Mouse (Mus musculus) liver, adult 2 months (tissue): ENCODE measurements at regions not wholly inside any gene's neighbourhood (a gene's known extent, or its start where the extent isn't known, plus 50 kb on each side); places are given as distances from the start of the nearest gene placed in this dataset.
"Not testable (repeated sequence)": the region's sequence is repeated elsewhere in the genome, so short reads cannot be mapped to it uniquely, and the experiment has no call there.

Experiments used
- DNase-seq: peaks from one replicate; pipeline ENCODE4 v3.0.0-alpha.2; 2011; ENCODE audit warnings: low read depth, low spot score; ENCODE audit errors: extremely low read depth
- H3K27ac ChIP-seq: fragments of 200-500 bp; replicated peaks from 2 replicates; pipeline ENCODE4 v1.5.1; 2012; ENCODE audit warnings: low read depth, mild to moderate bottlenecking, control low read depth, inconsistent platforms, low read length; ENCODE audit not compliant: insufficient read depth
- H3K27me3 ChIP-seq: fragments of 200-500 bp; 2 replicates; pipeline ENCODE4 v1.6.1; 2012; ENCODE audit warnings: mild to moderate bottlenecking, moderate library complexity, low read length, inconsistent platforms; ENCODE audit not compliant: control insufficient read depth, insufficient read depth
- H3K36me3 ChIP-seq: fragments of 200-500 bp; 2 replicates; pipeline ENCODE4 v1.6.1; 2012; ENCODE audit warnings: low read length, inconsistent platforms; ENCODE audit not compliant: control insufficient read depth, insufficient read depth
- H3K4me1 ChIP-seq: fragments of 200-500 bp; 2 replicates; pipeline ENCODE4 v1.6.1; 2011; ENCODE audit warnings: low read length; ENCODE audit not compliant: control insufficient read depth, insufficient read depth
- H3K4me3 ChIP-seq: fragments of 200-500 bp; 2 replicates; pipeline ENCODE4 v1.5.1; 2011; ENCODE audit warnings: low read depth, mild to moderate bottlenecking, control low read depth, low read length, moderate library complexity; ENCODE audit not compliant: insufficient read depth
- H3K79me2 ChIP-seq: fragments of 200-500 bp; 2 replicates; pipeline ENCODE4 v1.6.1; 2012; ENCODE audit warnings: inconsistent platforms, mild to moderate bottlenecking, low read length, moderate library complexity; ENCODE audit not compliant: control insufficient read depth, insufficient read depth
- H3K9ac ChIP-seq: fragments of 200-500 bp; 2 replicates; pipeline ENCODE4 v1.6.1; 2012; ENCODE audit warnings: low read depth, mild to moderate bottlenecking, control low read depth, inconsistent platforms, low read length
- CTCF ChIP-seq: fragments of 200-500 bp; IDR thresholded peaks from 2 replicates; pipeline ENCODE4 v1.5.1; 2011; ENCODE audit warnings: low read depth, low read length, control low read depth
- POLR2A ChIP-seq: fragments of 200-500 bp; IDR thresholded peaks from 2 replicates; pipeline ENCODE4 v1.6.1; 2011; ENCODE audit warnings: low read length, control low read depth; ENCODE audit not compliant: insufficient read depth; ENCODE audit errors: extremely low read depth
- WGBS: fragments of 180-500 bp; shearing (Covaris S2); methylation state at CpG from one replicate; pipeline ENCODE4 v1.1.7; 2018; 5-methylcytosine and 5-hydroxymethylcytosine counted together

DNA sequence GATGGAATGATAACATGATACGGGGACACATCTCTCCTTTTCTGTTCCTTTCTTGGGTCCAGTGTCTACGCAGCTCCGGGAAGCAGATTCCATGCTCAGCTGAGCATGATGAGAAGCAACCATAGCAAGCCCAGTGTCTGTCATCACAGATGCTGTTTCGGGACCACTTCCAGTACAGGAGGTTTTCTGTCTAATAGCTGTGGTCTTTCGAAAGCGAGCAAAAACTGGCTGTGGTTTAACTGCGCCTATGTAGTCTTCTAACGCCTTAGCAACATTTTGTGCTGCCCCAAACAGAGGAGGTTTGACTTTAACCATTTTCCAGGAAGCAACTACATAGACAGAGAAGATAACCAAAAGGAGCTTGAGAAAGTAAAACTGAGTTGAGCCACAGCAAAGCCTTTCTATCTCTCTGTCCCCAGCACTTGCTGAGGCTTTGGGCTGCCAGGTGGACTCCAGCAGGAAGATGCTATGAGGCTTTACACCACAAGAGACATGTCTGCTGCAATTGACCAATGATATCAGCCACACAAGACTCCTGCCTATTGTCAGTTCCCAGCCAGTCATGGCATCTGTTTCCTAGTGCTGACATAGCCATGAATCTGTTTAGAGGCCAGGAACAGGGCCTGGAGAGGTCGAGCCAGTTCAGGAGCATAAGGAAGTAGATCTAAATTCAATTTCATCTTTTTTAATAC is 95.1 kb downstream of the Stard3nl start:
- not testable (repeated sequence) for H3K27me3 ChIP-seq, DNase-seq, H3K27ac ChIP-seq, H3K9ac ChIP-seq, H3K4me1 ChIP-seq, H3K36me3 ChIP-seq, H3K79me2 ChIP-seq, H3K4me3 ChIP-seq
- WGBS: 84% methylated on average over 9 of the region's 9 CpGs

DNA sequence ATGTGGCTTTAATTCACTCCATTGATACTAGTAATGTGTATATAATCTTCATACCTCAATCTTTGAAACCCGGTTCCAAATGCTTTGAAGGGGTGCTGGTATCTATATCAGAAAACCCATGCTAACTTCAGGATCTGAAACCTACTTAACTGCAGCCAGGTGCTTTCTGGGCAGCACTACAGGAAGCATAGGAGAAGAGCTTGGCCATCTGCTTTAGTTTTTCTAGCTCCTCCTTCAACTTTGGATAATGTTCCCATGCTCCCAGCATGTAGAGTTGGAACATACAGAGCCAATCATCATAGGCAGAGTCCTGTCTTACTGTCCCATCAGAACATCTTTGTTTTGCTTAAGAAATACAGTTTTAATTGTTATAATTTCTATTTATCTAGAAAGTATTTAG is 99.3 kb downstream of the Stard3nl start:
- Histone ChIP-seq H3K4me1 (no peaks in the 10 kb centered on the region), H3K36me3 (no peaks in the 10 kb centered on the region), H3K27me3 (no peaks in the 10 kb centered on the region), H3K9ac (no peak overlapping the region), H3K4me3 (no peak overlapping the region), H3K27ac (no peak overlapping the region), H3K79me2 (no peaks in the 10 kb centered on the region)
- WGBS: 78% methylated on average over 1 of the region's 1 CpGs
- TF ChIP-seq POLR2A (no peak), CTCF (no peak)
- DNase-seq: no peak

DNA sequence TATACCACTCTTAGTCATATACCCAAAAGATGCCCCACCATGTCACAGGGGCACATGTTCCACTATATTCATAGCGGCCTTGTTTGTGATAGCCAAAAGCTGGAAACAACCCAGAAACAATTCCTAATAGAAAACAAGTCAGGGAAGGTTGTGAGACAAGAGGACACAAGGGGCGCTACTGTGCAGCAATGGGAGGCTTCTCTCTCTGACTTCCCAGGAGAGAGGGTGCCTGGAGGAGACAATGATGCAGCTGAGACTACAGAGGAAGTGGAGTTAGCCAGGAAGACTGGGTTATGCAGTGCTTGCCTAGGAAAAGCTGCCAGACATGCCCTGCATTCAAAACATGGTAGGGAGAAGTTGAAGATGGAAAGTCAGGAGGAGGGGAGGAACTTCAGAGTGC is 102.6 kb downstream of the Stard3nl start:
- Histone ChIP-seq H3K9ac (no peak overlapping the region), H3K36me3 (no peaks in the 10 kb centered on the region), H3K27me3 (no peaks in the 10 kb centered on the region), H3K4me3 (no peak overlapping the region), H3K79me2 (no peaks in the 10 kb centered on the region), H3K4me1 (no peaks in the 10 kb centered on the region), H3K27ac (no peak overlapping the region)
- no peak for DNase-seq
- TF ChIP-seq POLR2A (no peak), CTCF (no peak)
- 50% methylated on average over 2 of the region's 2 CpGs for WGBS

DNA sequence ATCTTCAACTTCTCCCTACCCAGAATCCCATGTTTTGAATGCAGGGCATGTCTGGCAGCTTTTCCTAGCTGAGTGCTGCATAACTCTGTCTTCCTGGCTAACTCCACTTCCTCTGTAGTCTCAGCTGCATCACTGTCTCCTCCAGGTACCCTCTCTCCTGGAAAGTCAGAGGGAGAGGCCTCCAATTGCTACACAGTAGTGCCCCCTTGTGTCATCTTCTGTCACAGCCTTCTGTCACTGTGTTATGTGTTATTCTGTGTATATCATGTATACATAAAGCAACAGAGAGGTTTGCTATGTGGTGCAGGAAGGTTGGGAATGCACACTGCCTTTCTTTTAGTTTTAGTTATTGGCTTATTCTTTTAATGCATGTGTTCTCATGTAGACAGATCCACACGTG is 112.4 kb downstream of the Stard3nl start:
- DNase-seq: no peak
- no peaks in the 10 kb centered on the region for H3K36me3 ChIP-seq
- WGBS: 63% methylated on average over 1 of the region's 1 CpGs

DNA sequence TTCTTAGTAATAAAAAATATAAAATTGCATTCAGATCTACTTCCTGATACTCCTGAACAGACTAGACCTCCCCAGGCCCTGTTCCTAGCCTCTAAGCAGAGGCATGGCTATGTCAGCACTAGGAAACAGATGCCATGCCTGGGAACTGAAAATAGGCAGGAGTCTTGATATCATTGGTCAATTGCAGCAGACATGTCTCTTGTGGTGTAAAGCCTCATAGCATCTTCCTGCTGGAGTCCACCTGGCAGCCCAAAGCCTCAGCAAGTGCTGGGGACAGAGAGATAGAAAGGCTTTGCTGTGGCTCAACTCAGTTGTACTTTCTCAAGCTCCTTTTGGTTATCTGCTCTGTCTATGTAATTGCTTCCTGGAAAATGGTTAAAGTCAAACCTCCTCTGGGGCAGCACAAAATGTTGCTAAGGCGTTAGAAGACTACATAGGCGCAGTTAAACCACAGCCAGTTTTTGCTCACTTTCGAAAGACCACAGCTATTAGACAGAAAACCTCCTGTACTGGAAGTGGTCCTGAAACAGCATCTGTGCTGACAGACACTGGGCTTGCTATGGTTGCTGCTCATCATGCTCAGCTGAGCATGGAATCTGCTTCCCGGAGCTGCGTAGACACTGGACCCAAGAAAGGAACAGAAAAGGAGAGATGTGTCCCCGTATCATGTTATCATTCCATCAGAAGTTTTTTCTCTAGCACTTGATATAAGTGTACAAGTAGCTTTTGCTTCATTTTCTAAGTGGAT is 122.9 kb downstream of the Stard3nl start:
- H3K27ac ChIP-seq, H3K4me1 ChIP-seq, H3K4me3 ChIP-seq, DNase-seq, H3K79me2 ChIP-seq, H3K36me3 ChIP-seq, H3K9ac ChIP-seq, H3K27me3 ChIP-seq: not testable (repeated sequence)
- WGBS: 93% methylated on average over 6 of the region's 6 CpGs

More for the DNA sequence above, 112.4 kb downstream of the Stard3nl start:
- Histone ChIP-seq H3K9ac (no peak overlapping the region), H3K79me2 (no peaks in the 10 kb centered on the region), H3K27me3 (no peaks in the 10 kb centered on the region), H3K4me1 (no peaks in the 10 kb centered on the region), H3K4me3 (no peak overlapping the region), H3K27ac (no peak overlapping the region)
- TF ChIP-seq CTCF (no peak), POLR2A (no peak)

DNA sequence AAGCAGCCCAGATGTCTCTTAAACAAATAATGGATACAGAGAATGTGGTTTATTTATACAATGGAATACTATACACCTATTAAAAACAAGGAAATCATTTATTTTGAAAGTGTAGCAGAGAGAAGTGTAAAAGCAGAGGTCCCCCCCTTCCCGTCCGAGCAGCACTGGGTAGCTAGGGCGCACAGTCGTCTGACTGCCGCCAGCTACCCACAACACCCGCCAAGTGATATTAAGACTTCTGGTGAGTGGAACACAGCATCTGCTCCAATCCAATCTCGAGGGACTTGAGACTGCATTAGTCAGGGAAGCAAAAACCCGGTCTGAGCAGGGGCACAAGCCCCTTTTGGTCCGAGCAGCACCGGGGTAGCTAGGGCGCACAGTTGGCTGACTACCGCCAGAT is 130.6 kb downstream of the Stard3nl start:
- H3K79me2 ChIP-seq, H3K36me3 ChIP-seq, H3K27ac ChIP-seq, H3K9ac ChIP-seq, DNase-seq, H3K4me1 ChIP-seq, H3K4me3 ChIP-seq, H3K27me3 ChIP-seq: not testable (repeated sequence)
- 78% methylated on average over 12 of the region's 12 CpGs for WGBS

DNA sequence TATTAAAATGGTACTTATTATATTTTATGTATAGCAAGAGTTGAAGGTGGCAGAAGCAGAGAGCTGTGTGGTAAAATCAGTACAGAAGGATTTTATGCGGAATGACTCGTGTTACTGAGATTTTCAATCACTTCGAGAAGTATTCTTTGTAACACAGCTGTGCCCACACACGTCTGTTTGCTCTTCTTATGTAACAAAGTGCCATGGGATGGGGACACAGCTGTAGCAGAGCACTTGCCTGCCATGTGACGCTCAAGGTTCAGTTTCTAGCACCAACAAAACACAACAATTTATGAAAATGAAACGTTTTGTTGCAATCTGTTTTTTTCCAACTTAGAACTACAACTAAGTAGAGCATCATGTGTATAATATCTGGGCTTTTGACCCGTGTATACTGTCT is 149.0 kb downstream of the Stard3nl start:
- not testable (repeated sequence) for H3K4me1 ChIP-seq, H3K4me3 ChIP-seq, H3K27me3 ChIP-seq, H3K9ac ChIP-seq, H3K27ac ChIP-seq, H3K79me2 ChIP-seq, H3K36me3 ChIP-seq
- peak; percentile 53 for DNase-seq
- 42% methylated on average over 6 of the region's 7 CpGs for WGBS

DNA sequence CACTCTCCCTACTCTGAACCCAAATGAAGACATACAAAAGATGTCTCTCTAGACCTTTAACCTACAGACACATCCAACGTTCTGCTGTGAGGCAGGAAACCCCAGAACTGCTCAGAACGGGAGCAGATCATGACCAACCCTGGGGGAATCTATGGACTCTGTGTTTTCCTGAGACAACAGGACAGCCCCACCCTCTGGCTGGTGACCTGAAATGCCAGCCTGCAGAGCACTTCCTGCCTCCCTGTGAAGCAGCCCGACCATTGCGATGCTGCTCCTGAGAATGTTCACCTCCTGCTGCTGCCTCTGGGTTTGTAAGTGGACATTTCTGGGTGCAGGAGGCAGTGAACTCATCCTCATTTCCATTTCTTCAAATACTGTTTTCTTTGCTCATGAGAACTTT is 153.0 kb downstream of the Stard3nl start:
- DNase-seq, H3K4me3 ChIP-seq, H3K27me3 ChIP-seq, H3K4me1 ChIP-seq, H3K27ac ChIP-seq, H3K79me2 ChIP-seq, H3K9ac ChIP-seq, H3K36me3 ChIP-seq: not testable (repeated sequence)
- WGBS: 49% methylated on average over 4 of the region's 4 CpGs
